Mouse (Mus musculus): ENCODE data around the gene Tead1.

The Tead1 gene

DNA sequence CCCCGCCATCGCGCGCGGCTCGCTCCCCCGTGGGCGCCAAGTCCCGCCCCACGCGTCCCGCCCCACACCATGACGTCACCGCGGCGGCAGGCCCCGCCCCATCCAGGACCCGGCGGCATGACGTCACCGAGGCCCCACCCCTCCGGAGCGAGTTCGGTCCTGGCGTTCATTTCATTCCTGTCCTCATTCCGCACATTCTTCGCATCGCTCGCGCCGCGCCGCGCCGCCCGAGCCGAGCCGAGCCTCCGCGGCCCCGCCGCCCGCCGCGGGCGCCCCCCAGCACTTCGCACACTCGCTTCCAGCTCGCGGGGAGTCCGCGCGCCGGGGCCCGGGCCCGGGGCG lies at the start of gene Tead1:
Gene Tead1 (plus strand): TSS at position 148 of the 342 bp plus-strand sequence.
- peak; percentile 93 for DNase-seq (ENCODE audit: low spot score)

DNA sequence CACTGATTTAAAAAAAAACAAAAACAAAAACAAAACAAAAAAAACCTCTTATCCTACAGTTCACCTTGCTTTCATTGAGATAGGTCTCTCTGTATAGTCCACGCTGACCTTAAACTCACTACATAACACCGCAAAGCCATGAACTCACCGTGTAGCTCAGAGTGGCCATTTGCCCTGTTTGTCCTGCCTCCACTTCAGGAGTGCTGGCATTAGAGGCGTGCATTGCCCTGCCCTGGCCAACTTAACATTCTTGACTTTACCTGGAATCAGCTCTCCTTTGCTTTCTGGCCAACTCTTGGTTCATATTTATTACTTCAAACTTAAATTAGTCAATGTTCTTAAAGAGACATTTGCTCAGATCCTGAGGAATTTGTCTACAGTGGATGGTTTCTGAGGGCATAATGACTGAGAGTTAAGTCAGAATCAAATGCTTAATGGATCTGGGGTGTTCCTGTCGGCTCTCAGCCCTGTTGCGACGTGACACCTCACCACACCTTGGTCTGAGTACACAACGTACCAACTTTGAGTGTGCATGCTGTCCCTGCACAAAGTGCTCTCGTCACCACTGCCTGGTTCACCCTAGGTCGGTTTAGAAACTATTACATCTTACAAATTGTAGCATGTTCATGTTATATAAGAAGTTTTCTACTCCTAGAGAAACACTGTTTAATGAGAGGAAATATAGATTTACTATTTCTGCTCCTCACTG lies 44.5 kb upstream of the Tead1 start:
- DNase-seq (ENCODE audit: low spot score): no peak

DNA sequence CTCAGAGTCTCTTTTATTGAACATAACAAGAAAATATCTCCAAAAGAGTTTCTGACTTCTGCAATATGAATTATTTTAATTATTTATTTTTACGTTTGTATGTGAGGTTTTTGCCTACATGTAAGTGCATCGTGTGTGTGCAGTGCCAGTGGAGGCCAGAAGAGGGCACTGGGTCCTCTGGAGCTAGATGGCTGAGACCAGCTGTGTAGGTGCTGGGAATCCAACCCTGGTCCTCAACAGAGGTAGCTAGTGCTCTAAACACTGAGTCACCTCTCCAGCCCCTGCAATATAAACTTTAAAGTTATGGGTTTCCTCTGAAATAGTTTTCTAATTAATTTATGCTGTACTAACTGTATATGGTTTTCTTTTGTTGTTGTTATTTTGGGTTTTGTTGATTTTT lies 43.2 kb upstream of the Tead1 start:
- no peak for DNase-seq (ENCODE audit: low spot score)

DNA sequence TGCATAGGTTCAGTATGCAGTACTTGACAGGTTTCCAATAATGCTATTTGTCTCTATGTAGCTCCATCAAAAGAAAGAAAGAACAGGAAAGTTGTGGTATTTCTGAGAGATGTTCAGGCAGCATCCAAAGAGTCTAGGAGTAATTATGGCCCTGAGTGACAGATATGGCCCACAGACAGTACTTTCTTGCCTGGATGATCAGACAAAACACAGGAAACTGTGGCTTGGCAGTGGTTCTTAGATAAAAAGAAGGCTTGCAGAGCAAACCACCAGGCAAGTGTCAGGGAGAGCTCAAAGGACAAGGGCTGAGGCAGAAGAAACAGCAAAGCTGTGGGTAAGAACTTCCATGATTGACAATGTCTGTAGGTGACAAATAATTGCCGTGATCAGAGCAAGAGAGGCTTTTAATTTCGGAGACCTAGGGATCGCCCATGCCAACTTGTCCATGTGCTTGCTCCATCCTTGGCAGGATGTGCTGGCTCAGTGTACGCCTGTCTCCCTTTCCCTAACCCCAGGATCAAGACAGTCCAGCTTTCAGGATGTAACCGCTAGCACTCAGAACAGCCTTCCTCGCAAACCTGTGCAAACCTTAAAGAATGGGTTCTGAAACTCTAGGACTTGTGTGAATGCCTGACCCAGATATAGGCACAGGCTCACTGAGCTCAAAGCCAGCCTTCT lies 35.1 kb upstream of the Tead1 start:
- no peak for DNase-seq (ENCODE audit: low spot score)

DNA sequence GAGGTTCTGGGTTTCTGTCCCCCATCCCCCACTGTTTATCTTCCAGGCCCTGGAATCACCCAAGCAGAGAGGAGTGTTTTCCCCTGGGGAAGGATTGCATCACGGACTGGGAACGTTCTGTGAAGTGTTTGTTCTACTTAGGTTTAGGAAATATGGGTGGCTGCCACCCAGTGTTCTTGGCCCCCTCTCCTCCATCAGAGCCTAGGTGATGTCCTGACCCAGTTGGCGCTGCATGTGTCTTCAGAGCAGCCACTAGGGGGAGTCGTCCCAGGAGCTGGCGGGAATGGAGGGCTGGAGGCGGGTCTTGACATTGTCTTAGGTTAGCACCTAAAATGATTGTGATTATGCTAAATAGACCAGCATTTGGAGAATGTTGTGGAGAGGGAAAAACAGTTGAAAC lies 34.4 kb upstream of the Tead1 start:
- no peak for DNase-seq (ENCODE audit: low spot score)

DNA sequence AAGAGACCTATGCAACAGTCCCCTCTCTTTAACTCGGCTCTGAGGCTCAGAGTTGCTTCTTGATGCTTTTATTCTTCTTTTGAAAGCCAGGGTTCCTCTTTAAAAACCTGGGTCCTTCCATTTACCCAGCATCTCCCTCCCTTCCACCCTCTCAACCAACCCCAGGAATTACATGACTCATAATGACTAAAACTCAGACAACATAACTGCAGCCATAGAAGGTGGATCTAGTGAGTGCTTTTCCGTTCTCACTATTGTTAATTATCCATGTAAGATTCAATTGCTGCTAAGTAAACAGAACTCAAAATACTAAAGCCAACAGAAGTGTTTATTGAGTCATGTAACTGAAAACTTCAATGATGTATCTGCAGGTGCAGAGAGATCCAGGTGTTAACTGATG lies 33.4 kb upstream of the Tead1 start:
- no peak for DNase-seq (ENCODE audit: low spot score)

DNA sequence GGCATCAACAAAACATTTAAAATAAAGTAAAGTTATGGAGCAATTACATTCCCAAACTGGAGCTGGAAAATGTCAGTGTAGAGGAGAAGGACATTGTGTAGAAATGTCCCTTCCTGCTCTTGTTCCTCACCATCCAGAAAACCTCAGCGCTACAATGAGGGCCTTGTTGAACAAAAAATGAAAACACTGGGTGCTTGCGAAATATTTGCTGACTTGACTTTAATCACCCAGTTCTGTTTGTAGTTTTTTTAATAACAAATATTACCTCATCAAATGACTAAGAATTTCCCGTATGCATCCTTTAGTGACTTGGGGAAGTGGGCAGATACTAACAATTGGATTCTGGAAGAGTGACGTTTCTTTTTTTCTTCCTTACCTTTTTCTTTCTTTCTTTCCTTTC lies 31.7 kb upstream of the Tead1 start:
- no peak for DNase-seq (ENCODE audit: low spot score)

DNA sequence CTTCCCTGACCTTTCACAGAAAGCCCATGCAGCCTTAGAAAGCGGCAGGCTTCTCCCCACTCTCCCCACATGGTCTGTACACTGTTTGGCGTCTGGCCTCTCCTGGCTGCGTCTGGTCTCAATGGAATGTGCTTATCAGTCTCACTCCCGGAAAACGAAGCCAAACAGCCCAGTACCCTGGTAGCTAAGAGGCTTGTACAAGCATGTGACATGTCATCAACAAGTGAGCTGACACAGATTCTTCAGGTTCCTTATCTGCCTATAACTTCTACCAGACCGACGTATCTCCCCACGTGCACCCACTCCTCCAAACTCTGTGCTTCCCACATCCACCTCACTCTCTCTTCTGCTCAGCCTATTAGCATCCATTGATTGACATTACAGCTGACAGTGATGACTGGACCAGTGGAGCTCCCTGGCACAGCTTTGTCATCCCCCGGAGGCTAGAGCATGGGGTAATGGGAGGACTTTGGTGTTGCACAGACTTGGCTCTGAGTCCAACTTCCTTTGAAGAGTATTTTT lies 22.9 kb upstream of the Tead1 start:
- peak; percentile 24 for DNase-seq (ENCODE audit: low spot score)

DNA sequence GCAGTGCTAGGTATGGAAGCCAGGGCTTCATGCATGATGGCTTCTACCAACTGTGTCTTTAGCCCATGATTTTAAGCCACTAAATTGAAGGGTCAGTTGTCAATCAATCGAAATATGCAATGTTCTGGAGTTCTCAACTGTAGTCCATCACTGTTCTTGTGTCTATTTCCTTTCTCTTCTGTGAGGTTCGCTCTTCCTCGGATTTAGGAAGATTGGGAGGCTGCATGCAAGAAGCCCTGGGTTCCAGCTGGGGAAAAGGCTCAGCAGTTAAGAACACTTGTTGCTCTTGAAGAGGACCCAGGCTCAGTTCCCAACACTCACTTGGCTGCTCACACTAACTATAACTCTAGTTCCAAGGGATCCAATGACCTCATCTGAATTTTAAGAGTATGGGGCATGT lies 20.2 kb upstream of the Tead1 start:
- no peak for DNase-seq (ENCODE audit: low spot score)

DNA sequence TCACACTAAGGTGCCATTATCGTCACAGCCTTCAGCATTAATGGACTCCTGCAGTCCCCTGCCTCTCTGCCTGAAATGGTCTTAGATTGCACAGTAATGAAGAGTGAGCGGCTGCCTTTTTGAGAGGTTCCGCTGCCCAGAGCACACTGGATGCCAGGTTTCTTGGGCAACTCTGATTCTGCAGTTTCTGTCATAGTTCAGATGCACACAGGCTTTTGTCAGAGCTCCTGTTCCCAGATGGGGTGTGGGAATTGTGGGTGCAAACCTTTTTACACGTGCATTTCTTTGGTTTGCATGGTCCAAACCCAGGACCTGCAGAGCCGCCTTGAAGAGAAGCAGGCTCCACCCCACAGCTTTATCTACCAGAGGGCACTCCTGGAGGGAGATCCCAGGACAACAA lies 19.3 kb upstream of the Tead1 start:
- no peak for DNase-seq (ENCODE audit: low spot score)

DNA sequence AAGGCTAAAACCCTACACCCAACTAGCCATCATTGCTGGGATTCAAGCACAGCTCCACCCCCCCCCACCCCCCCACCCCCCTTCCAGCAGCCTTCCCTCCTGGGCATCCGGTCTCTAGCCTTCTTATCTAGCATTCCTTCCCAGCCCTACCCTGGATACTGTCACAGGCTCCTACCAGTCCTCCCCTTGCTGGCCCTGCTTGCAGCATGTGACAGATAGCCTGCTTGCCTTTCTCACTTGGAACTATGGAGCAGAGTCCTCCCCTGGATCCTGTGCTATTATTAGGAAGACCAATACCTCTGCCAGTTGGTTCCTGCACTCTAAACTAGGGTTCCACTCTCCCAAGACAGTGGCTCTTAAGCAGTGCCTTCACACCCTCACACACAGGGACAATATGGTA lies 18.8 kb upstream of the Tead1 start:
- DNase-seq (ENCODE audit: low spot score): no peak

DNA sequence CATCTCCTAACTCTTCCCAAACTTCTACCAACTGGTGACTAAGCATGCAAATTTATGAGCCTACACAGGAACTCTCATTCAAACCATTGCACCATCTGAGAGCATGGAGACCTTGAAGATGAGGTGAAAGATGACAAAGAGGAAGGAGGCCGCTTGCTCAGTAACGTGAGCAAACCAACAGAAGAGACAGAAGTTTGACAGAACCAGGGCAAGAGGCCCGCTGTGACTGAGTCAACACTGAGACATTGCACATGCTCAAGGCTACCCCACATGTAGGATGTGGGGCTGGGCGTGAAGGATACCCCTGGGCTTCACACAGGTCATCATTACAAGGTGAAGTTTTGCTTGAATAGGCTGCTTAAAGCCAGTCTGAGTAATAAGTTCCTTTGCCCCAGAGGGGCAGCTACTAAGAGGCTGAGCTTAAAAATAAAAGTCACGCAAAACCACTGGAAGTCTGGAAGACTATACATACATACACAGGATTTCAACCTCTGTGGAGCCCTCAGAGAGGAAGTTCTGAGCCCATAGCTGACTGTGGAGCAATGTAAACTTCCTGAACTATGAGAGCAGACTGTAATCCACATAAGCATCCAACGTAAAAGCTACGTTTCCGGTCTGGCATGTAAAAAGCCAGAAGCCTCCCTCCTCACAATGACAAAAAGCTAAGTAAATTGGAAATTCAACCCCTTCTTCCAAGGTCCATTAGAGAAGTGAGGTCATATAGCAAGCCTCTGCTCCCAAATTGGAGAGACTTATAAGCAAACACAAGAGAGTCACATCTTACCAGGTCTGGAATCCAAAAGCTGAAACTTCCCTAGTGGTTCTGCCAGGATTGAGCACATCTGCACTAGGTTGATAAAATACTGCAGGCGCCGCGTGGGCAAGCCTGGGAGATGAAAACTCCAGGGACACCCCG lies 16.5 kb upstream of the Tead1 start:
- DNase-seq (ENCODE audit: low spot score): no peak

DNA sequence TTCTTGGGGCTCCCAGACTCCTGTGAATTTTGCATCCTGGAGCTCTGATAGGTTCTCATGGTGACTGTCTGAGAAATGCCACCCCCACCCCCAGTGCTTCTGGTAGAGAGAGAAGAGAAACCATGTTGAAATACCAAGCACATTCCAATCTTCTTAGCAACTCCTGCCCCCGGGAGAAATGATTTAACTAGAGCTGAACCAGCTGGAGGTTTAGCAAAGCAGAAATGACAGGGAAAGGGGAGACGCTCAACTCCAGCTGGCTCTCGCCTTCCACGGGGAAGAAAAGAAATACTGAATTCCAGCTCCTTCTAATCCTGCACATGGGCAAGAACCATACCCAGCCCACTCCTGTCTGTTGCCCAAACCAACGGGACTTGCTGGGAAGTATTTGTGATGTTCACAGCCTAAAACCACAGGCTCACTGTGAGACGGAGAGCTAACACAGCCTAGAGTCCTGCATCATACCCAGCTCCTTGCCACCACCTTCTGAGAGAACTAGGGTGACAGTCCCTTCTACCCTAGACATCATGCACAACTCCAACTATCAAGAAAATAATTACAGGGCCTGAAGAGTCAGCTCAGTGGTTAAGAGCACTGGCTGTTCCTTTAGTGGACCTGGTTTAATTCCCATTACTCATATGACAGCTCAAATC lies 15.7 kb upstream of the Tead1 start:
- DNase-seq (ENCODE audit: low spot score): peak; percentile 70

DNA sequence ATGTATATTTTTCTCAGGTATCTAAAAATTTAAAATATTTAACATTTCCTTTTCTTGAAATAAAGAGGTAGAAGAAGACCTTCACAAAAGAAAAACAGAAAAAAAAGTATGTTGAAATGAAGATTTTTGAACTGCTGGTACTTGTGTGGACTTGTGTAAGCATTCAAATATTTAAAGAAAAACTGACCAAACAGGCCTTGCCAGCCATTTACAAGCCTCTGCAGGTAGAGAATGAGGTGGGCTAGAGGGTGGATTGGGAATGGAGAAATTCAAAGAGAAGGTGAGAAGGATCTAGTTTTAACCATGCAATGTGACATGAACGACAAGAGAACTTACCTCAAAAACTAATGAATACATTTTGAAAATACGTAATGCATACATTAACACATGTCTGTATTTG lies 9.1 kb upstream of the Tead1 start:
- no peak for DNase-seq (ENCODE audit: low spot score)

DNA sequence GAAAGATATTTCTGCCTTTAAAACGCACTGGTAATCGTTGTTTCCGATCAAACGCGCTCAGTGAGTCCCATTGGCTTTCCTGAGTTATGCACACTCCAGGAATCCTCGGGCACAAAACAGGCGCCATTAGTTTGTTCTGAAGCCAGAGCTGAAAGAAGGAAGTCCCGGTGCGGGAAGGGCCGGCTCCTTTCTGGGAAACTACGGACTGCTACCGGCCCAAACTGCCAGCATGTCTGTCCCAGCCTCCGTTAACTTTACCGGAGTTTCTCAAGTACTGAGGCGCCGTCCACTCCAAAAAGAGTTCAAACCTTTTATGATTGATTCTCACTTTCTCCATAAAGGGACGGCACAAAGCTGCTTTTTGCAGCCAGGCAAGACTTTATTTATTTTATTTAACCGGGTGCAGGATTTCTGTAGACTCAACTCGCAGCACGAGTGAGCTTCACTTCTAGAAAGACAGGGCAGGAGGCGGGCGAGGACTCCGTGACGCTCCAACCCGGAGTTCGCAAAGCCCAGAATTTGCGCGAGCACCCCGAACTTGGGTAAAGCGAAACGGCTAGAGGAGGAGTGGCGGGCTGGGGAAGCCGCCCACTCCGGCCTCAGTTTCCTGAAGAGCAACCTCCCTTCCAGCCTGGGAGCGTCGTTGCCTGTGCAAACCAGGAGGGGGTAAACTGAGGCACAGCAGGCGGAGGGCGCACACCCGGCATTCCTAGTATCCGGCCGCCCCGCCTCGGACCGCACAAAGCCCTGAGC lies 524 bp upstream of the Tead1 start:
- peak; percentile 81 for DNase-seq (ENCODE audit: low spot score)

DNA sequence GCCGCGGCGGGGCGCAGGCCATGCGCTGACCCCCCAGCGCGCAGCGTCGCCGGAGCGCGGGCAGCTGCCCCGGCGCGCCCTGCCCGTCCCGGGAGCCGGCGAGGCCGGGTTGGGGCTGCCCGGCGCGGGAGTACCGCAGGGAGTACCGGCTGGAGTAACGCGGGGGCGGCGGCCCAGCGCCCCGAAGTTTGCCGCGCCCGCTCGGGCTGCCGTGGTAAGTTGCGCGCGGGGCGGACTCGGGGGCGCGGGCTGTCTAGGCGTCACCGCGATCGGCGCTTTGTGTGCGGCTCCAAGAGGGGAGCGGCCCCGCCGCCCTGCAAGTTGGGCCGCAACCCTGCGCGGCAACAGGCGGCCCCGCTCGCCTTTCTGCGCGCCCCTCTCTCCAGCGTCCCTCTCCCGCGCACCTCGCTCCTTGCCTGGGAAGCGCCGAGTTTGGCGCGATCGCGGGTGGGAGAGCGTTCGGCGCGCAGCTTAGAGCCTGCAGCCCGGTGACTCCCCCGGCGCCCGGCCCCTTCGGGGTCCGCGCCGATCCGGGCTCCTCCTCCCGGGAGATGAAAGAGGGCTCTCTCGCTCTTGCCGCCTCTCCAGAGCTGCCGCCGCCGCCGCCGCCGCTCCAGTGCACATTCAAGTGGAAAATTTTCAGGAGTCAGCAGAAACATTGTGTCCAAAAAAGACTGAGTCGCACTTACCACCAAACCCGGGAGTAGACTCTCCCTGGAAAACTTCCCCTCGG lies 561 bp downstream of the Tead1 start:
- DNase-seq (ENCODE audit: low spot score): peak; percentile 79

DNA sequence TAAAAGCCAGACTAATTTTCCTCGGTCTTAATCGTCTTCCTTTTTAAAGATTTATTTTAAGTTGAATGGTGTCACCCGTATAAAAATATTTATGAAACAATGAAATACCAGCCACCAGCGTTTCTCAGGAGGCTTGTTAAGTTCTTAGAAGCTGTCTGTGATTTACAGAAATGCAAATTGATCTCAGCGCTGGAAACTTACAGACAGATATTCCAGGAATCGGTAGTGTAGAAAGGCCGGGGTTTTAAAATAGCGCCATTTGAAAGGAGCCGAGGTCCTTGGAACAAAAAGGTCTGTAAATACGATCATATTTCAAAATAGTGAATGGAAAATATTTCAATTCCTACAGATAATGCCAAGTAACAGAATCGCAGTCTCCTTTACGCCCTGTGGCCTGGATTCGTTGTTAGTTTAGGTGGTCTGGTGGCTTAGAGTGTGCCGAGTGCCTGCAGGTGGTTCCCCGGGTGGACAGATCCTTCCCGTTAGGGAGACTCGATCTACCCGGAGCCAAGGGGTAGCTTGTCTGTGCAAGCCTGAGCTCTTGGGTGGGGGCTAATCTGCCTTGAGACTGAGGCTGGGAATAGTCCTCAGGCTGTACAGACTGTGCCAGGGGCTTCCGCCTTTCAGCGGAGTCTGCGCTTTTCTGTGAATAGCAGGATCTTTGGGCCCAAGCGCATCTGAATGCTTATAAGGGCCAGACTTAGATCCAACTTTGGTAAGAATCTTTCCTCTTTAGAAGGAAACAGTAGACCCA lies 1.6 kb downstream of the Tead1 start:
- DNase-seq (ENCODE audit: low spot score): peak; percentile 78

DNA sequence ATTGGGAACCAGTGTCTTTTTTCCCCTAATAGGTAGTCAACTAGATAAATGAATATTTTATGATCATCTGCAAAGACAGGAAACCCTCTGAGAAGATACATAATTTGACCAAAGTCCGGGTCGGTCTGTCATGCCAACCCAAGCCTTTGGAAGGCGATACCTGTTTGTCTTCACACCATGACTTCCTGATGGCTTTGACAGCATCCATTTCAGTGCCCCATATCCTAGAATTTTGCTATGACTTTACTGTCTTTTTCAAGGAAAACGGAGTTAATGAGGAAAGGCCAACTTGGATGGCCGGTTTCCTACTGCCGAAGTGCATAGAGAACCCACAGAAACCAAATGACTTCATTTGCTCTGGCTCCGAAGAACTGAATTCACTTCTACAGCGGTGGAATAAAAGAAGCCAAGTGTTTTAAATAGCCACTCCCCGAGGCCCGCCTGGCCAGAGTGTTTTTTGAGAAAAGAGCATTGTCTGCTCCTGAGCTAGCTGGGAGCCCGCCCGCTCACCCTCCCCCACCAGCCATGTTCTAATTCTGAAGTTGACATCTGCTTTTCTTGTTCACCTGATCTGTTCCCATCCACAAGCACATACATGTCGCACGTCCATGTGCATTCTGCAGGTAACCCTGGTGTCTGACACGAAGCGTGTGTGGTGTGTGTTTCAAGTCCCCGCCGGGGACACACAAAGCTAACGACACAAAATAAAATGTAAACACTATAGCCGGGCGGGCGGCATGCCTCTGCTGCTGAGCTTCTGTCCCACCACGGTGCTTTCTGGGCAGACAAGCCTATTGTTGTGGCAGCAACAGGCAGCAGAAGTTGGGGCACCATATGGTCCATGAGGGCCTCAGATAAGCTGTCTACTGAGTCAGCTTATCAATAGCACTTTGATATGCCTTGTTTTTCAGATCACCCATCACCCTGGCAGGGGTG lies 5.8 kb downstream of the Tead1 start:
- DNase-seq (ENCODE audit: low spot score): peak; percentile 81

DNA sequence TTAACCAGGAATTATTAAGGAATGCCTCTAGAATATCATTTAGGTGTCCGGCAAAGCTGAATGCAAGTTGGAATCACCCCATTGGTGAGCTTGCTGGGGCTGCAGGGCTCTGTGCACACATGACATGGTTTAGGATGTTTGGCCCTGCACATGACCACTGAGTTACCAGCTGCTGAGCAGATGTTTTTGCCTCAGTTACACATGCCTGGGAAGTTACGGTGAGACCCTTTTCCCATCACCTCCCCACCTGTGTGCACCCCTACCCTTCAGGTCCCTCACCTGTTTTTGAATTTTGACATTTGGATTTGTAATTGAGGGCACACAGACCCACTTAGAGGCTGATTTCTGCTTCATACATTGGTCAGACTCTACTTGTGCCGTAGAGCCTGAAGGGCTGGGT lies 6.9 kb downstream of the Tead1 start:
- DNase-seq (ENCODE audit: low spot score): no peak
